Mouse (Mus musculus) intestine, postnatal 0 days (tissue): ENCODE data around the gene Tet3. TPM values are rescaled to one million over a fixed set of nuclear protein-coding genes. Genes with fewer than 3 reads are reported as not detected.

Experiments
- ATAC-seq: fragments of 200-750 bp; cut with Nextera tagmentation; 2 replicates; pipeline ENCODE4 v1.8.0; 2017; ENCODE audit warnings: mild to moderate bottlenecking, moderate TSS enrichment, moderate library complexity
- H3K27ac ChIP-seq: fragments of 300-500 bp; sonication (generic); 2 replicates; pipeline ENCODE4 v1.5.1; 2014; ENCODE audit warnings: mild to moderate bottlenecking, low read depth, low read length, moderate library complexity
- H3K27me3 ChIP-seq: fragments of 300-500 bp; sonication (generic); replicated peaks from 2 replicates; pipeline ENCODE4 v1.6.1; 2014; ENCODE audit warnings: low read length, mixed read lengths; ENCODE audit not compliant: control insufficient read depth, insufficient read depth
- H3K36me3 ChIP-seq: fragments of 300-500 bp; sonication (generic); 2 replicates; pipeline ENCODE4 v1.6.1; 2014; ENCODE audit warnings: mild to moderate bottlenecking, moderate library complexity; ENCODE audit not compliant: control insufficient read depth, insufficient read depth
- H3K4me1 ChIP-seq: fragments of 300-500 bp; sonication (generic); replicated peaks from 2 replicates; pipeline ENCODE4 v1.6.1; 2014; ENCODE audit warnings: antibody characterized with exemption, low read length, mixed read lengths; ENCODE audit not compliant: control insufficient read depth, insufficient read depth
- H3K4me2 ChIP-seq: fragments of 300-500 bp; sonication (generic); replicated peaks from 2 replicates; pipeline ENCODE4 v1.6.1; 2014; ENCODE audit warnings: low read depth, mild to moderate bottlenecking, moderate library complexity
- H3K4me3 ChIP-seq: fragments of 300-500 bp; sonication (generic); 2 replicates; pipeline ENCODE4 v1.5.1; 2014; ENCODE audit warnings: low read depth, low read length
- H3K9ac ChIP-seq: fragments of 300-500 bp; sonication (generic); 2 replicates; pipeline ENCODE4 v1.6.1; 2014; ENCODE audit warnings: mild to moderate bottlenecking, low read depth, low read length
- H3K9me3 ChIP-seq: fragments of 300-500 bp; sonication (generic); 2 replicates; pipeline ENCODE4 v1.6.1; 2016; ENCODE audit warnings: mixed run types; ENCODE audit not compliant: control insufficient read depth
- CTCF ChIP-seq: sonication (generic); IDR thresholded peaks from 2 replicates; pipeline ENCODE4 v1.5.1; 2016; ENCODE audit warnings: low read depth, mild to moderate bottlenecking, control low read depth, antibody characterized with exemption, moderate library complexity
- WGBS: fragments of 180-500 bp; shearing (Covaris S2); extraction: QIAGEN DNeasy Blood & Tissue Kit; methylation state at CpG from one replicate; pipeline ENCODE4 v1.1.7; 2014; 5-methylcytosine and 5-hydroxymethylcytosine counted together
- polyA plus RNA-seq: library from polyadenylated mRNA; unstranded; fragments of >200 nt; fragmentation: Nextera tagmentation; extraction: Ambion mirVana; gene quantifications from 2 replicates; pipeline ENCODE4 v1.2.1, GENCODE M21; 2015

Tet3 gene
- polyA plus RNA-seq, 1 experiment from 2014 or later: 28.1 TPM

- Histone ChIP-seq H3K4me2 (no peak overlapping the region), H3K27ac (no peak overlapping the region), H3K4me1 (no peaks in the 10 kb centered on the region), H3K4me3 (no peak overlapping the region), H3K36me3 (peaks cover 56% of the 10 kb centered on the region), H3K27me3 (no peaks in the 10 kb centered on the region), H3K9me3 (no peaks in the 10 kb centered on the region), H3K9ac (no peak overlapping the region)
- ATAC-seq: no peak
- no peak for TF ChIP-seq CTCF
- WGBS: 87% methylated on average over 5 of the region's 5 CpGs
These were observed 29.3 kb upstream of the Tet3 start for GRCm38 (mm10) chr6:83488200-83488599.

GRCm38 (mm10) chr6:83487298-83487697 lies 28.4 kb upstream of the Tet3 start:
- Histone ChIP-seq H3K36me3 (peaks cover 56% of the 10 kb centered on the region), H3K27me3 (no peaks in the 10 kb centered on the region), H3K4me2 (no peak overlapping the region), H3K4me1 (no peaks in the 10 kb centered on the region), H3K27ac (no peak overlapping the region), H3K9me3 (no peaks in the 10 kb centered on the region), H3K9ac (no peak overlapping the region), H3K4me3 (no peak overlapping the region)
- TF ChIP-seq CTCF: no peak
- no peak for ATAC-seq
- WGBS: 78% methylated on average over 4 of the region's 4 CpGs

GRCm38 (mm10) chr6:83485854-83486253 lies 27.0 kb upstream of the Tet3 start:
- H3K4me2 ChIP-seq: no peak overlapping the region
- no peak overlapping the region for H3K9ac ChIP-seq
- no peaks in the 10 kb centered on the region for H3K27me3 ChIP-seq
- no peak overlapping the region for H3K27ac ChIP-seq
- H3K9me3 ChIP-seq: no peaks in the 10 kb centered on the region
- no peak for ATAC-seq
- no peak for TF ChIP-seq CTCF
- 73% methylated on average over 4 of the region's 4 CpGs for WGBS
- H3K4me3 ChIP-seq: no peak overlapping the region
- no peaks in the 10 kb centered on the region for H3K4me1 ChIP-seq
- peaks cover 62% of the 10 kb centered on the region for H3K36me3 ChIP-seq

- H3K9me3 ChIP-seq: no peaks in the 10 kb centered on the region
- whole genome bisulfite sequencing: 93% methylated on average over 7 of the region's 7 CpGs
- no peak overlapping the region for H3K4me2 ChIP-seq
- no peak overlapping the region for H3K27ac ChIP-seq
- peaks cover 65% of the 10 kb centered on the region for H3K36me3 ChIP-seq
- TF ChIP-seq CTCF: no peak
- no peaks in the 10 kb centered on the region for H3K27me3 ChIP-seq
- no peak for ATAC-seq
- no peak overlapping the region for H3K9ac ChIP-seq
- H3K4me1 ChIP-seq: no peaks in the 10 kb centered on the region
- no peak overlapping the region for H3K4me3 ChIP-seq
These were observed 24.9 kb upstream of the Tet3 start for GRCm38 (mm10) chr6:83483776-83484175.

GRCm38 (mm10) chr6:83482418-83483085 lies 23.7 kb upstream of the Tet3 start:
- no peaks in the 10 kb centered on the region for H3K9me3 ChIP-seq
- H3K27me3 ChIP-seq: no peaks in the 10 kb centered on the region
- H3K4me1 ChIP-seq: no peaks in the 10 kb centered on the region
- peak; percentile 51 for ATAC-seq
- no peak for TF ChIP-seq CTCF
- 0 out of 2 replicates have a peak overlapping the region, but pooled peaks have one; percentile 11 for H3K9ac ChIP-seq
- WGBS: 31% methylated on average over 10 of the region's 10 CpGs
- H3K4me3 ChIP-seq: no peak overlapping the region
- no peak overlapping the region for H3K27ac ChIP-seq
- peaks cover 58% of the 10 kb centered on the region for H3K36me3 ChIP-seq
- no peak overlapping the region for H3K4me2 ChIP-seq

- H3K27me3 ChIP-seq: no peaks in the 10 kb centered on the region
- no peaks in the 10 kb centered on the region for H3K9me3 ChIP-seq
- no peak for TF ChIP-seq CTCF
- H3K9ac ChIP-seq: no peak overlapping the region
- H3K36me3 ChIP-seq: peaks cover 38% of the 10 kb centered on the region
- ATAC-seq: no peak
- no peak overlapping the region for H3K4me2 ChIP-seq
- 89% methylated on average over 6 of the region's 6 CpGs for WGBS
- H3K4me3 ChIP-seq: no peak overlapping the region
- no peaks in the 10 kb centered on the region for H3K4me1 ChIP-seq
- no peak overlapping the region for H3K27ac ChIP-seq
These were observed 21.3 kb upstream of the Tet3 start for GRCm38 (mm10) chr6:83480019-83480655.
